Comparison of ENCODE assay signal across 8 mouse cellular contexts in the genomic region with DNA sequence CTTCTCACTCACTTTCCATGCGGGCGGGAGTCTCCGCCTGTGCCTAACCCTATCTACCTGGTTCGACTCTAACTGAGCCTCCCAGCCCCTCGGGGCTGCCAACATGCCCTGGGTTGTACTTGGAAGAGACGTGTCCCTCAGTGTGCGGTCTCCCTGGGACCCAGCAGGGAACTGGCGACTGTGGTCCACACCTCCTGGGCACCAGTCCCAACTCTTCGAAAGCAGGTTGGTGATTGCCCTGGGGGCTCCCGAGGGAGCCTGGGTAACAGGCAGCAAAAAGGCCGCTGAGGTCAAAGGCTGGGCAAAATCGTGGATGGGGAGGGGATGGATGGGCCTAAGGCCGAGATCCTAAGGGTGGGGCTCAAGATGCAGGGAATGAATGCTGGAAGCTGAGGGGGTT. TPM values are rescaled to one million over a fixed set of nuclear protein-coding genes. Genes with fewer than 3 reads are reported as not detected.
DNase-seq lines count a peak whose midpoint lies in the region; ATAC-seq and TF ChIP-seq lines count a peak whose summit lies in the region.

No protein-coding gene starts in this region.

- intact Hi-C loops in left cerebral cortex, postnatal 10 days (cut with DNase I), result loop anchor here (5.0 kb wide), 1 partner anchor 35 kb away; no protein-coding TSS in a partner anchor

- H3K27ac ChIP-seq in liver, adult 2 months (replicated peaks; ENCODE audit: insufficient read depth, low read depth, low read length), result no peak overlapping the region
- no peak overlapping the region for H3K27ac ChIP-seq in cortical plate, adult 2 months (ENCODE audit: insufficient read depth, low read length)
- peak overlapping the region; percentile 92; the same call in 1 of the 2 replicates for H3K27ac ChIP-seq in hindbrain, postnatal 0 days
- H3K27ac ChIP-seq in midbrain, postnatal 0 days (ENCODE audit: low read depth, low read length), result peak overlapping the region; percentile 91; the same call in 1 of the 2 replicates

- H3K9ac ChIP-seq in liver, adult 2 months (ENCODE audit: low read depth, low read length), result peak overlapping the region; percentile 93
- H3K9ac ChIP-seq in hindbrain, postnatal 0 days (replicated peaks; ENCODE audit: low read length), result peak overlapping the region; percentile 86
- peak overlapping the region; percentile 93 for H3K9ac ChIP-seq in midbrain, postnatal 0 days (replicated peaks; ENCODE audit: low read length, poor library complexity, severe bottlenecking)

- no peaks in the 10 kb centered on the region for H3K9me3 ChIP-seq in hindbrain, postnatal 0 days (ENCODE audit: low read length)
- H3K9me3 ChIP-seq in midbrain, postnatal 0 days (ENCODE audit: low read length), result no peaks in the 10 kb centered on the region

- TF ChIP-seq CTCF in liver, adult 2 months (IDR thresholded peaks at IDR 0.05; ENCODE audit: low read depth, low read length), result no peak
- no peak for TF ChIP-seq CTCF in cortical plate, adult 2 months (IDR thresholded peaks at IDR 0.05; ENCODE audit: extremely low read depth, insufficient read depth, low read length)
- TF ChIP-seq CTCF in hindbrain, postnatal 0 days (IDR thresholded peaks at IDR 0.05; ENCODE audit: low read depth), result no peak
- TF ChIP-seq CTCF in midbrain, postnatal 0 days (IDR thresholded peaks at IDR 0.05), result no peak

- H3K36me3 ChIP-seq in liver, adult 2 months (ENCODE audit: control insufficient read depth, insufficient read depth, low read length), result no peaks in the 10 kb centered on the region
- H3K36me3 ChIP-seq in hindbrain, postnatal 0 days (ENCODE audit: insufficient read depth, low read length), result no peaks in the 10 kb centered on the region
- peaks cover 4% of the 10 kb centered on the region; the same call in 1 of the 2 replicates for H3K36me3 ChIP-seq in midbrain, postnatal 0 days (ENCODE audit: insufficient read depth, low read length)

- TF ChIP-seq POLR2A in liver, adult 2 months (IDR thresholded peaks at IDR 0.05; ENCODE audit: extremely low read depth, insufficient read depth, low read length), result no peak
- TF ChIP-seq POLR2A in cortical plate, adult 2 months (IDR thresholded peaks at IDR 0.05; ENCODE audit: extremely low read depth, insufficient read depth, low read length), result no peak

- H3K4me2 ChIP-seq in hindbrain, postnatal 0 days (ENCODE audit: low read depth, low read length), result peak overlapping the region; percentile 94
- peak overlapping the region; percentile 68 for H3K4me2 ChIP-seq in midbrain, postnatal 0 days (ENCODE audit: low read depth, low read length, poor library complexity, severe bottlenecking)

- H3K4me3 ChIP-seq in liver, adult 2 months (ENCODE audit: insufficient read depth, low read depth, low read length), result peak overlapping the region; percentile 90; the same call in 1 of the 2 replicates
- H3K4me3 ChIP-seq in cortical plate, adult 2 months (ENCODE audit: insufficient read depth, low read length), result peak overlapping the region; percentile 96
- peak overlapping the region; percentile 74 for H3K4me3 ChIP-seq in hindbrain, postnatal 0 days (ENCODE audit: low read length)
- H3K4me3 ChIP-seq in midbrain, postnatal 0 days (ENCODE audit: low read depth, low read length), result peak overlapping the region; percentile 76

- peaks cover 26% of the 10 kb centered on the region for H3K79me2 ChIP-seq in liver, adult 2 months (ENCODE audit: control insufficient read depth, insufficient read depth, low read length)

- 43% methylated on average over 13 of the region's 13 CpGs for WGBS in liver, adult 2 months
- WGBS in hindbrain, postnatal 0 days, result 61% methylated on average over 13 of the region's 13 CpGs
- WGBS in midbrain, postnatal 0 days, result 67% methylated on average over 13 of the region's 13 CpGs

- no peak for DNase-seq in liver, adult 2 months (ENCODE audit: extremely low read depth, low read depth, low spot score)
- no peak for DNase-seq in liver
- no peak for DNase-seq in hindbrain, postnatal 0 days (ENCODE audit: low spot score)
- no peak for DNase-seq in midbrain, postnatal 0 days (ENCODE audit: low spot score)
- no peak for DNase-seq in frontal cortex, postnatal 25 days (ENCODE audit: low spot score in 2 of 2)
- DNase-seq in left cerebral cortex, postnatal 10 days (ENCODE audit: extremely low spot score in 1 of 2, low spot score in 2 of 2), result no peak

- no peaks in the 10 kb centered on the region for H3K27me3 ChIP-seq in liver, adult 2 months (ENCODE audit: control insufficient read depth, insufficient read depth, low read length)
- H3K27me3 ChIP-seq in hindbrain, postnatal 0 days (ENCODE audit: insufficient read depth, low read length), result no peaks in the 10 kb centered on the region
- no peaks in the 10 kb centered on the region for H3K27me3 ChIP-seq in midbrain, postnatal 0 days (ENCODE audit: insufficient read depth, low read length)

- ATAC-seq in hindbrain, postnatal 0 days, result no peak
- no peak for ATAC-seq in midbrain, postnatal 0 days (ENCODE audit: low FRiP score)
- no peak for ATAC-seq in frontal cortex, adult (ENCODE audit: low TSS enrichment)

- H3K4me1 ChIP-seq in liver, adult 2 months (ENCODE audit: control insufficient read depth, insufficient read depth, low read length), result peaks cover 28% of the 10 kb centered on the region
- H3K4me1 ChIP-seq in cortical plate, adult 2 months (ENCODE audit: control insufficient read depth, insufficient read depth, low read length), result peaks cover 18% of the 10 kb centered on the region
- H3K4me1 ChIP-seq in hindbrain, postnatal 0 days (ENCODE audit: insufficient read depth, low read length), result peaks cover 15% of the 10 kb centered on the region
- peaks cover 14% of the 10 kb centered on the region for H3K4me1 ChIP-seq in midbrain, postnatal 0 days (ENCODE audit: insufficient read depth, low read length)

RNA-seq across cellular contexts. Expression of gene Dpp9, which starts 1.0 kb away (rescaled TPM):
- 10.7 and 20.1 TPM in 2 replicates for total RNA-seq in liver, adult 2 months (2014; rRNA removed)
- polyA plus RNA-seq in liver, adult 2 months (2012; rRNA removed), result 55.4 and 60.3 TPM in 2 replicates
- polyA plus RNA-seq in cortical plate, adult 2 months (2012; rRNA removed), result 51.2 and 52.0 TPM in 2 replicates
- total RNA-seq in hindbrain, postnatal 0 days (2014; rRNA removed), result 30.3 and 31.3 TPM in 2 replicates
- polyA plus RNA-seq in hindbrain, postnatal 0 days (2015; fragmentation: Nextera tagmentation; extraction: Ambion mirVana), result 18.9 and 19.0 TPM in 2 replicates
- total RNA-seq in midbrain, postnatal 0 days (2014; rRNA removed), result 24.6 and 29.7 TPM in 2 replicates
- 19.4 and 19.7 TPM in 2 replicates for polyA plus RNA-seq in midbrain, postnatal 0 days (2015; fragmentation: Nextera tagmentation; extraction: Ambion mirVana)
- 10 to 100 TPM; 43.8 to 44.8 TPM for total RNA-seq in left cerebral cortex, postnatal 10 days (2021)

RNA-seq across cellular contexts. Expression of gene Mydgf, which starts 34.0 kb away (rescaled TPM):
- total RNA-seq in liver, adult 2 months (2014; rRNA removed), result 89.4 and 91.1 TPM in 2 replicates
- polyA plus RNA-seq in liver, adult 2 months (2012; rRNA removed), result 81.1 and 86.0 TPM in 2 replicates
- 43.3 and 45.8 TPM in 2 replicates for polyA plus RNA-seq in cortical plate, adult 2 months (2012; rRNA removed)
- 58.1 and 59.0 TPM in 2 replicates for total RNA-seq in hindbrain, postnatal 0 days (2014; rRNA removed)
- polyA plus RNA-seq in hindbrain, postnatal 0 days (2015; fragmentation: Nextera tagmentation; extraction: Ambion mirVana), result 86.6 and 86.9 TPM in 2 replicates
- 41.7 and 49.3 TPM in 2 replicates for total RNA-seq in midbrain, postnatal 0 days (2014; rRNA removed)
- 75.8 and 82.5 TPM in 2 replicates for polyA plus RNA-seq in midbrain, postnatal 0 days (2015; fragmentation: Nextera tagmentation; extraction: Ambion mirVana)
- total RNA-seq in left cerebral cortex, postnatal 10 days (2021), result 10 to 100 TPM; 49.4 to 51.4 TPM

RNA-seq across cellular contexts. Expression of gene Fem1a, which starts 38.9 kb away (rescaled TPM):
- 11.5 and 12.1 TPM in 2 replicates for total RNA-seq in liver, adult 2 months (2014; rRNA removed)
- 16.6 and 18.9 TPM in 2 replicates for polyA plus RNA-seq in liver, adult 2 months (2012; rRNA removed)
- 23.3 and 24.1 TPM in 2 replicates for polyA plus RNA-seq in cortical plate, adult 2 months (2012; rRNA removed)
- 47.0 and 49.2 TPM in 2 replicates for total RNA-seq in hindbrain, postnatal 0 days (2014; rRNA removed)
- polyA plus RNA-seq in hindbrain, postnatal 0 days (2015; fragmentation: Nextera tagmentation; extraction: Ambion mirVana), result 15.1 and 15.7 TPM in 2 replicates
- total RNA-seq in midbrain, postnatal 0 days (2014; rRNA removed), result 43.2 and 45.3 TPM in 2 replicates
- polyA plus RNA-seq in midbrain, postnatal 0 days (2015; fragmentation: Nextera tagmentation; extraction: Ambion mirVana), result 13.8 and 14.2 TPM in 2 replicates
- total RNA-seq in left cerebral cortex, postnatal 10 days (2021), result 10 to 100 TPM; 45.4 TPM

RNA-seq across cellular contexts. Expression of gene Tnfaip8l1, which starts 55.4 kb away (rescaled TPM):
- 16.2 and 20.9 TPM in 2 replicates for total RNA-seq in liver, adult 2 months (2014; rRNA removed)
- 21.8 and 25.5 TPM in 2 replicates for polyA plus RNA-seq in liver, adult 2 months (2012; rRNA removed)
- polyA plus RNA-seq in cortical plate, adult 2 months (2012; rRNA removed), result 7.5 and 8.5 TPM in 2 replicates
- 14.4 and 17.8 TPM in 2 replicates for total RNA-seq in hindbrain, postnatal 0 days (2014; rRNA removed)
- polyA plus RNA-seq in hindbrain, postnatal 0 days (2015; fragmentation: Nextera tagmentation; extraction: Ambion mirVana), result 6.9 and 7.1 TPM in 2 replicates
- 15.1 and 17.9 TPM in 2 replicates for total RNA-seq in midbrain, postnatal 0 days (2014; rRNA removed)
- polyA plus RNA-seq in midbrain, postnatal 0 days (2015; fragmentation: Nextera tagmentation; extraction: Ambion mirVana), result 8.4 and 9.9 TPM in 2 replicates
- total RNA-seq in left cerebral cortex, postnatal 10 days (2021), result 10 to 100 TPM in 1 of 2 experiments, 1 to 10 TPM in 1; 9.3 to 11.1 TPM

RNA-seq across cellular contexts. Expression of gene Ticam1, which starts 58.9 kb away (rescaled TPM):
- 2.5 and 3.4 TPM in 2 replicates for total RNA-seq in liver, adult 2 months (2014; rRNA removed)
- 20.9 and 27.7 TPM in 2 replicates for polyA plus RNA-seq in liver, adult 2 months (2012; rRNA removed)
- 4.2 and 4.8 TPM in 2 replicates for polyA plus RNA-seq in cortical plate, adult 2 months (2012; rRNA removed)
- total RNA-seq in hindbrain, postnatal 0 days (2014; rRNA removed), result 3.1 and 3.4 TPM in 2 replicates
- polyA plus RNA-seq in hindbrain, postnatal 0 days (2015; fragmentation: Nextera tagmentation; extraction: Ambion mirVana), result 1.2 and 1.3 TPM in 2 replicates
- 3.1 and 3.7 TPM in 2 replicates for total RNA-seq in midbrain, postnatal 0 days (2014; rRNA removed)
- polyA plus RNA-seq in midbrain, postnatal 0 days (2015; fragmentation: Nextera tagmentation; extraction: Ambion mirVana), result 0.91 and 1.1 TPM in 2 replicates
- total RNA-seq in left cerebral cortex, postnatal 10 days (2021), result 1 to 10 TPM; 4.0 to 4.2 TPM

Comparison
In these comparisons a context has a peak if more than half of its experiments do, and no peak if none do; other contexts are left out.
1. H3K27ac ChIP-seq: peak in hindbrain, postnatal 0 days (single experiment) and midbrain, postnatal 0 days (single experiment); none in liver, adult 2 months (single experiment) and cortical plate, adult 2 months (single experiment).
2. Peak in every context shown above with its lines, with median percentiles within 50 percentile points of each other: H3K4me3 ChIP-seq and H3K9ac ChIP-seq.